Mouse (Mus musculus) Muller cell, postnatal 12 days (primary cell): Measurements from ENCODE around the gene Mmel1.

Source experiments
- DNase-seq: peaks from one replicate; pipeline ENCODE4 v3.0.0-alpha.2; 2015; ENCODE audit errors: inconsistent ontology term

The Mmel1 gene

DNA sequence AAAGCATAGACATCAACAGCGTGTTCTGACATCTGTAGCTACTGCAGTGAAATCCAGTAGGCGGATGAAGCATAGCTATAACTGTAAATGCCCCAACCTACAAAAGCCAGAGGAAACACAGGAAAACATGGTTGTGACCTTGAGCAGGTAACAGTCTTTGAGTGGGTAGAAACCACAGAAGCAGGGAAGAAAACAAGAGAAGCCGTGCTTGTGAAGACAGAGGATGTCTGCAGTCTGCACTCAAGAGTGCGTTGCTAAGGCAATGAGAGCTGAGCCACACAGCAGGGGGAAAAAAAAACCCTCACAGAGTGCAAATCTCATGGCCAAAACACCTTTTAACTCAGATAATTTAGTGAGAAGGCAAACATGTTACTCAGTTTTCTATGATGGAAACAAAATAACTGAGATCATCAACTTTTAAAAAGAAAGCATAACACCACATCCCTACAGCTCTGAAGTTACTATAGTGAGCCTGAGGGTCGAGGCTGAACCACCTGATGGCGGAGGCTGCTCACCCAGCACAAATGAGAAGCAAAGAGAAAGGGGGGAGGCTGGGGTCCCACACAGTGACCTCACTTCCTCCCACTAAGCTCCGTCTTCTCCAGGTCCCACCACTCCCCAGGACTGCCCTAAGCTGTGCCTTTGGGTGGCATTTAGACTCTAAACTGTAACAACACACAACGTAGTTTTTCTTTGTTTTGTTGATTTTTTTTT, 67.3 kb downstream of the Mmel1 start:
- DNase-seq, result no peak

DNA sequence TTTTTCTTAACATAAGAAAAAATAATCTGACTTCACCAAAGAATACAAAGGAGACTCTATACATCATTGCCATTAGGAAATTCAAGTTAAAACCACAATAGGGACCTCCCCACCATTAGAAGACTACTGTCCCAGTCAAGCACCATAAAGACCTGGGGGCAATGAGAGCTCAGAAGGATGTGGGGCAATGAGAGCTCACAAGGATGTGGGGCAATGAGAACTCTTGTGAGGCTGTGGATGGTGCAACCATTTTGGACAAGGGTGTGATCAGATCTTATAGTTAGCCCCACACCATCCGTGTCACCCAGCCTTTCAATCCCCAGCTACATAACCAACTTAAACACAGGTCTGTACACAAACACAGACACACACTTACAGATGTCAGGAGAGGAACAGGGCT, 68.4 kb downstream of the Mmel1 start:
- no peak for DNase-seq

DNA sequence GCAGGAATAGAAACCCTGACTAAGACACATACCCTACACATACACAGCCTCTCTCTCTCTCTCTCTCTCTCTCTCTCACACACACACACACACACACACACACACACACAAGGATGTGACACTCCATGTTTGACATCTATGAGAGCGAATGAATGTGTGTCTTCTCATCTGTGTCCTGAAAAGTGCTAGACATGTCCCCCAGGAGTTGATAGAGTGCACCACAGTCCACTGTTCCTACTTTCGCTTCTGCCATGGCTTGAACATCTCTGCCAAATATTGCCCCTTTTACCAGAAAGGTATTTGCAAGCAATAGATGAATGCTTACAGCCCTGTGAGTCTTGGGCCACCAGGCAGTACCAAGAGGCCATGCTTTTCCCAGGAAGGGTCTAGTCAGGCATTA, 70.8 kb downstream of the Mmel1 start:
- no peak for DNase-seq

DNA sequence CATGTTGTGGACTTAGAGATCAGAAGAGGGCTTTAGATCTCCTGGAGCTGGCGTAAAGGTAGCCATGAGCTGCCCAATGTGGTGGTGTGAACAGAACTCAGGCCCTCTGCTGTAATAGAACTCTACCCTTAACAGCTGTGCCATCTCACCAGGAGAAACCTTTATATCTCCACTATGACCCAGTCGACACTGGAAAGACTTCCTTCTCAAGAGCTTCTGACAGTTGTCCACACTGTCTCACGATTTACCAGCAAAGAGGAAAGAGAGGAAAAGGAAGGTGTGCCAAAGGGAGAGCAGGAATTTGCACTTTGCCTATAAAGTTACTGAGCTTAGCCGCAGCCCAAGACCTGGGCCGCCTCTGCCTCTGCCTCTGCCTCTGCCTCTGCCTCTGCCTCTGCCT, 72.4 kb downstream of the Mmel1 start:
- DNase-seq, result no peak

DNA sequence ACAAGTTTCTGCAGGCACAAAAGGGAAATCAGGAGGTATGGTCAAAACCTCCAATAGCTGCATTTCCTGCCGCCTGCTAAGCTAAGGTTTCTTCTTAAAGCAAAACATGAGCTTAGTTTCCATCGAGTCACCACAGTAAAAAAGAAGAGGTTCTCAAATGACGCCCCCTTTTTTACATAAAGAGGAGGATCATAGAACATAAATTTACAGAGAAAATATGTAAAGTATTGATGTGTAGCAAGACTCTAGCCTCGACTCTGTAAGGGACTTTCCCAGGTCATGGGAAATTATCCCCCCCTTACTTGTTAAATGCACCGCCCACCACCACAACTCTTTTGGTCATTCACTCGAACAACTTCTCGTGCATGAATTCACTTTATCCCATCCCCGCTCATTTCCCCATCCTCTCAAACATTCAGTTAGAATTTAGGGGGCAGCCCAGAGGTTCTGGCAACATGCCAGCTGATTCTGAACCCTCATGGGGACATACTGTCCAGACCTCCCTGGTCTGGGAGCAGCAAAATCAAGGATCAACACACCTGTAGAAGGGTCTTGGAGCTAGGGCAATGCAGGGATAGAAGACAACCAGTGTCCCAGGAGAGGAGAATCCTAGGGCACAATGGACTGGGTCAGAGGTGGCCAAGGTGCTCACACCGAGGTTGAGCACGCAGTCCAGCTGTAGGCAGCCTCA, 73.4 kb downstream of the Mmel1 start:
- DNase-seq, result no peak

DNA sequence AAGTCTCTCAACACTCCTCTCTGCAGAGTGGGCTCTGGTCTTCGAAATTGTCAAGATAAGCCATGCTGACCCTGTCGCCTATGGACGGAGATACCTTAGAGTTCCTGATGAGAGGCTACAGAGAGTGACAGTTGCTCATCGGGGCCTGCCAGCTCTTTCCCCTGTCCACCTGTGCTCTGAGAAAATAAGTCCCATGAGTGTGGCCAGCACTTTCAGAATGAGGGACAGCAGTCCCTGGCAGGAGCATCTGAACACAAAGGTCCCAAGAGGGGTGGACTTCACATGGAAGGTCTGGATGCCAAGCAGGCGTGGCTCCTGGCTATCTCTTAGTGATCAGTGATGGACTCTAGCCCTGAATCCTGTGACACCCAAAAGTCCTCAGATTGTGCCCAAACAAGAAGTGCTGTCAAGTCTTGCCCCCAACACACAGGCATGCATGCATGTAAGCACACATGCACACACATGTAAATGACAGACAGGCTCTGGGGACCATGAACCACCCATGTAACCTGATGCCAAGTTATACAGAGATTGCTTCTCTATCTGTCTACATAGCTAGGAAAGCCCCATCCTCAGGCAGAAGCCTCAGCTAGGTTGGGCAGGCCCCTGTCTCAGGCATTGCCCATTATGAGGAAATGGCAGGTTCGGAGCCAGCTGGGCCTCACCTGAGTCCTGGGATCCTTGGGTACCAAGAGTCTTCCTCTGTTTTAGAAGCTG, 74.1 kb downstream of the Mmel1 start:
- DNase-seq, result no peak

DNA sequence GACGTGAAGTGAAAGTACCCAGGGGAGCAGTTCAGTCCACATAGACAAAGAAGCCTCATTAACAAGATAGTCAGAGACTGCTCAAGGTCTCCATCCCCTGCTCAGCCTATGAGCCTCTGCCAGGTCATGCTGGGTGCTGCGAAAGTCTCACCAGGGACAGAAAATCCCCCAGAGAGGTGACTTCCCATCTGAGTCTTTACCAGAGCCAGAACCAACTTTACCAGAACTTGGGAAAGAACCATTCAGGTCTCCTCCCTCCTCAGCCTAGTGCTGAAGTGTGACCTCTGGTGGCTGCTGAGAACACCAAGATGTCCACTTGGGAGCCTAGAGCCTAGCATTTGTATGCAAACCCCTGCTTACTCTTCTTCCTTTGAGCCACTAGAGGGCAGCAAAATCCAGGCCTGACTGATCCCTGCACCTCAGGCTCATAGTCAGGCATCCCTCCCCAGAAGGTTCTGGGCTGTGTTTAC, 74.8 kb downstream of the Mmel1 start:
- DNase-seq, result peak; percentile 86
